Mouse (Mus musculus) midbrain, embryonic 15.5 days (tissue): ENCODE measurements around the gene Crtc1. TPM values are rescaled to one million over a fixed set of nuclear protein-coding genes. Genes with fewer than 3 reads are reported as not detected.

Experiments
- ATAC-seq: fragments of 200-750 bp; cut with Nextera tagmentation; replicated peaks from 2 replicates; pipeline ENCODE4 v1.8.0; 2017; ENCODE audit warnings: moderate TSS enrichment
- H3K27ac ChIP-seq: fragments of 300-500 bp; sonication (generic); 2 replicates; pipeline ENCODE4 v1.5.1; 2015; ENCODE audit warnings: mild to moderate bottlenecking, inconsistent platforms
- H3K27me3 ChIP-seq: fragments of 300-500 bp; sonication (generic); replicated peaks from 2 replicates; pipeline ENCODE4 v1.6.1; 2015; ENCODE audit warnings: inconsistent platforms
- H3K36me3 ChIP-seq: fragments of 300-500 bp; sonication (generic); replicated peaks from 2 replicates; pipeline ENCODE4 v1.6.1; 2015; ENCODE audit warnings: inconsistent platforms
- H3K4me1 ChIP-seq: fragments of 300-500 bp; sonication (generic); 2 replicates; pipeline ENCODE4 v1.6.1; 2015; ENCODE audit warnings: inconsistent platforms
- H3K4me2 ChIP-seq: fragments of 300-500 bp; sonication (generic); 2 replicates; pipeline ENCODE4 v1.6.1; 2015; ENCODE audit warnings: inconsistent platforms, mild to moderate bottlenecking, moderate library complexity
- H3K4me3 ChIP-seq: fragments of 300-500 bp; sonication (generic); 2 replicates; pipeline ENCODE4 v1.5.1; 2015; ENCODE audit warnings: mild to moderate bottlenecking, inconsistent platforms
- H3K9ac ChIP-seq: fragments of 300-500 bp; sonication (generic); 2 replicates; pipeline ENCODE4 v1.6.1; 2015; ENCODE audit warnings: mild to moderate bottlenecking, inconsistent platforms
- H3K9me3 ChIP-seq: fragments of 300-500 bp; sonication (generic); 2 replicates; pipeline ENCODE4 v1.6.1; 2016; ENCODE audit warnings: inconsistent platforms
- WGBS: fragments of 180-500 bp; shearing (Covaris S2); methylation state at CpG from one replicate; pipeline ENCODE4 v1.1.7; 2015; ENCODE audit warnings: mixed read lengths; 5-methylcytosine and 5-hydroxymethylcytosine counted together
- polyA plus RNA-seq: library from polyadenylated mRNA; unstranded; fragments of >200 nt; fragmentation: Nextera tagmentation; extraction: Ambion mirVana; gene quantifications from 2 replicates; pipeline ENCODE4 v1.2.1, GENCODE M21; 2015

Crtc1 gene
- polyA plus RNA-seq, 1 experiment from 2014 or later = 58.7 TPM

- Histone ChIP-seq H3K9me3 (no peaks in the 10 kb centered on the region), H3K27ac (no peak overlapping the region), H3K4me3 (no peak overlapping the region), H3K27me3 (no peaks in the 10 kb centered on the region), H3K4me1 (peaks cover 7% of the 10 kb centered on the region; the same call in 1 of the 2 replicates), H3K9ac (no peak overlapping the region), H3K4me2 (no peak overlapping the region), H3K36me3 (no peaks in the 10 kb centered on the region)
- no peak for ATAC-seq
- WGBS = 82% methylated on average over 9 of the region's 9 CpGs
Observed at GRCm38 (mm10) chr8:70460606-70461005, 21.2 kb upstream of the Crtc1 start.

DNA sequence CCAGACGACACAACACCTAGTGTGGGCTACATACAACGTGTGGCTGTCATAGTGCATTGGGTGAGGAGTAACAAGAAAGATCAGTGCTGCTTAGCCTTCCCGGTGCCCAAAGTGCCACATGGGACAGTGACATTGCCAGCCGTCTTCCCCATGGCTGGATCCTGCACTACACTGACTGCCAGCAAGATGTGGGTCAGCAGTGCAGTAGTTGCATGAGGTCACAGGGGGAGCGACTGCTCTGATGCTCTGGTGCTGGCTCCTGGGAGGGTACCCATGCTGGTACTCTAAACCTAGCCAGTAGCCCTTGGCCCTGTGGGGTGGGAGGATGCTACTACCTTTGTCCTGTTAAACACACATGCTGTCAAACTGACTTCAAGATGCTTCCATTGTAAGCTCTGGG is 20.8 kb upstream of the Crtc1 start:
- Histone ChIP-seq H3K36me3 (no peaks in the 10 kb centered on the region), H3K9ac (no peak overlapping the region), H3K4me2 (no peak overlapping the region), H3K27me3 (no peaks in the 10 kb centered on the region), H3K4me1 (peaks cover 7% of the 10 kb centered on the region; the same call in 1 of the 2 replicates), H3K27ac (no peak overlapping the region), H3K9me3 (no peaks in the 10 kb centered on the region), H3K4me3 (no peak overlapping the region)
- no peak for ATAC-seq
- 92% methylated on average over 5 of the region's 5 CpGs for WGBS

DNA sequence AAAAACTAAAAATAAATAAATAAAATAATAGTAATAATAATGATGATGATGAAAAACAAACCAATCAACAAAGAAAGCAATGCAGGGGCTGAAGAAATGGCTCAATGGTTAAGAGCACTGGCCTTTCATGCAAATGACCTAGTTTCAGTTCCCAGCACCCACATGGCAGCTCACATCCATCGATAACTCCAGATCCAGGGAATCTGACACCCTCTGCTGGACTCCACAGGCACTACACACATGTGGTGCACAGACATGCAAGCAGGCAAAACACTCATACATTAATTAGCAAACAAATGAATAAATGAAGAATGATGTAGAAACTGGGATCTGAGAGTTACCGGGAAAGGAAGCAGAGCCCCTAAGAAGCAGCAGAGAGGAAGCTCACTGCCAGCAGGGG is 20.3 kb upstream of the Crtc1 start:
- Histone ChIP-seq H3K4me3 (no peak overlapping the region), H3K36me3 (no peaks in the 10 kb centered on the region), H3K27ac (no peak overlapping the region), H3K4me2 (no peak overlapping the region), H3K9me3 (no peaks in the 10 kb centered on the region), H3K9ac (no peak overlapping the region), H3K27me3 (no peaks in the 10 kb centered on the region), H3K4me1 (peaks cover 7% of the 10 kb centered on the region; the same call in 1 of the 2 replicates)
- 97% methylated on average over 2 of the region's 2 CpGs for WGBS
- ATAC-seq = no peak

DNA sequence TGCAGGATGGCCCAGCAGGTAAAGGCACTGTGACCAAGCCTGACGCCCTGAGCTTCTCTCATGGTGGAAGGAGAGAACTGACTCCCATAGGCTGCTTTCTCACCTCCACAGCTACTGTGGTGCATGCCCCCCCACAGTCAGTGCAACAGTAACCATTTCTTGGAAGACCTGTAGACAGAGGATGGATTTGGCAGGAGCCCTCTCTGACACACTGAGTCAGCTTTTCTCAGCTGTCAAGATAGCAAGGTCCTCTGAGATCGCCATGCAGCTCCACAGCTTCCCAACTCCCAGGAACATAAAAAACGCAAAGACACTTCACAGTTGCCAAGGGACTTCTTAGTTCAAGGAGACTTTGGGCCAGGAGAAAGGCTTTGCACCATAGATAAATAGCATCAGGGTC is 19.1 kb upstream of the Crtc1 start:
- no peak overlapping the region for H3K9ac ChIP-seq
- no peak overlapping the region for H3K4me3 ChIP-seq
- H3K4me1 ChIP-seq = peaks cover 4% of the 10 kb centered on the region; the same call in 1 of the 2 replicates
- H3K9me3 ChIP-seq = no peaks in the 10 kb centered on the region
- no peaks in the 10 kb centered on the region for H3K36me3 ChIP-seq
- no peak overlapping the region for H3K27ac ChIP-seq
- no peak for ATAC-seq
- no peak overlapping the region for H3K4me2 ChIP-seq
- no peaks in the 10 kb centered on the region for H3K27me3 ChIP-seq
- WGBS = 81% methylated on average over 3 of the region's 3 CpGs

DNA sequence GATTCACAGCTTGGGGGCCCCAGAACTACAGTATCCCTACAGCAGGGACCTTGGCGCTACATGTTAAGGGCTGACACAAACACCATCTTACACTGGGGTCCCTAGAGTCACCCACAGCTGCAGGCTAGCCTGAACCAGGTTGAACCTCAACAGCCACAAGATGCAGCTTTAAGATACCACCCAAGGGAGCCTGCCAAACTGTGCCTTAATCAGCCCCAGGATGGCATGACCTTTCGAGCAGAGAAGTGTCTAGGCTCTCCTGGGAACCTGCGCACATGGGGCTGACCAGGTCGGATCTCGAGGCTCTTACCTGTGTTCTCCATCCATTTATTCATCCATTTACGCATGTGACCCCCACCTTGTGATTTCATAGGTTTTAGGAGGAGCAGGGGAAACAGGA is 18.5 kb upstream of the Crtc1 start:
- no peak overlapping the region for H3K9ac ChIP-seq
- ATAC-seq = no peak
- H3K27me3 ChIP-seq = no peaks in the 10 kb centered on the region
- H3K36me3 ChIP-seq = no peaks in the 10 kb centered on the region
- H3K9me3 ChIP-seq = no peaks in the 10 kb centered on the region
- no peaks in the 10 kb centered on the region for H3K4me1 ChIP-seq
- no peak overlapping the region for H3K27ac ChIP-seq
- 85% methylated on average over 6 of the region's 6 CpGs for WGBS
- H3K4me3 ChIP-seq = no peak overlapping the region
- H3K4me2 ChIP-seq = no peak overlapping the region

GRCm38 (mm10) chr8:70456996-70457395 is 17.6 kb upstream of the Crtc1 start:
- no peak overlapping the region for H3K4me3 ChIP-seq
- no peak for ATAC-seq
- no peaks in the 10 kb centered on the region for H3K36me3 ChIP-seq
- no peak overlapping the region for H3K9ac ChIP-seq
- H3K27ac ChIP-seq = no peak overlapping the region
- no peak overlapping the region for H3K4me2 ChIP-seq
- no peaks in the 10 kb centered on the region for H3K9me3 ChIP-seq
- H3K4me1 ChIP-seq = no peaks in the 10 kb centered on the region
- 95% methylated on average over 1 of the region's 1 CpGs for WGBS
- H3K27me3 ChIP-seq = no peaks in the 10 kb centered on the region

DNA sequence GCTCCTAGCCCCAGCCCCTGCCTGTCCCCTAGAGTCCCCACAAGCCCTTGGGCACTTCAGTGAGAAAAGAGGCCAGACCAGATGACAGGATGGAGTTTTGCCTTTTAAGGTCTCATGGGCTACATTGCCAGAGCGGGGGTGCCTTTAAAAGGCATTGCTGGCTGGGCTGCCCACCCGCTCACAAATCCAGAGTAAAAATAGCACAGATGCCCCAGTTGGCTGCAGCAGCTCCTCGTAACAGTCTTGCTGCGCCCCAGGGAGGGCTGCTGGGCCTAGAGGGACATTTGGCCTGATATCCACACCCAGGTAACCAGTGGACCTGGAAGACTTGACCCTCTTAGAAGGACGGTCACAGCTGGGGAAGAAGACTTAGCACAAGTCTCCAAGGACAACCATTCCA is 14.5 kb upstream of the Crtc1 start:
- WGBS = 89% methylated on average over 5 of the region's 5 CpGs

DNA sequence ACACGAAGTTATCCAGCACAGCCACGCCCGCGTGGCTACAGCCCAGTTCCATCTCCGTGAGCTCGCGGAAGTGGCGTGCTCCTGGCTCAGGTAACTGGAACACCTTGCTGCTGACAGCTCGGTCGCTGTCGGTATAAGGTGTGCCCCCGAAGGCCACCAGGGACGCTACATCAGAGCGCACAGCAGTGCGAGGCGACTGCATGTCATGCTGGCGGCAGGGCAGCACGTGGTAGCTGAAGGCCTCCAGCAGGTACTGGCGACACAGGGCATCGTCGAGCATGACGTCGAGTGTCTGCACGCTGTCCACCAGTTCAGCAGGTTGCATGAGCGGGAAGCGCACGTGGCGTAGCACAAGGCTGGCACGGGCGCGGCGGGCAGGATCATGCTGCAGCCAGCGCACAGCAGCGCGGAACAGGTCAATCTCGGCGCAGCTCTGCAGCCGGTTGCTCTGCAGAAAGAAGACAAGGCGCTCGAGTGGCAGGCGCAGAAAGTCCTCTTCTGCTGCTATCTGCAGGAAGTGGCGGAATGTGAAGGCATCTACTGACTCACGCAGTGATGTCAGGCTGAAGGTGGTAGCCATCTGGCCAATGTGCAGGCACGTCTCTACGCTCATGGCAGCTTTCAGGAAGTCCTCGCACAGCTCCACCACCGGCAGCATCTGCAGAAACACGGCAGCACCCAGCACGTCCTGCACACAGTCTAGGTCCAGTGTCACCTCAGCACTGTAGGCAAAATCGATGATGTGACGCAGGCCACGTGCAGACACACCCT is 13.0 kb upstream of the Crtc1 start:
- H3K27ac ChIP-seq = no peak overlapping the region
- no peak overlapping the region for H3K4me2 ChIP-seq
- H3K9me3 ChIP-seq = no peaks in the 10 kb centered on the region
- WGBS = 65% methylated on average over 52 of the region's 52 CpGs
- H3K9ac ChIP-seq = no peak overlapping the region
- ATAC-seq = no peak
- H3K4me3 ChIP-seq = no peak overlapping the region
- H3K36me3 ChIP-seq = 0 out of 2 replicates have a peak, but pooled peaks cover 7% of the 10 kb centered on the region
- H3K4me1 ChIP-seq = no peaks in the 10 kb centered on the region
- H3K27me3 ChIP-seq = no peaks in the 10 kb centered on the region

More for the DNA sequence above, 14.5 kb upstream of the Crtc1 start:
- Histone ChIP-seq H3K9ac (no peak overlapping the region), H3K4me2 (no peak overlapping the region), H3K27ac (no peak overlapping the region), H3K36me3 (0 out of 2 replicates have a peak, but pooled peaks cover 7% of the 10 kb centered on the region), H3K4me1 (no peaks in the 10 kb centered on the region), H3K9me3 (no peaks in the 10 kb centered on the region), H3K4me3 (no peak overlapping the region), H3K27me3 (no peaks in the 10 kb centered on the region)
- ATAC-seq = no peak

- WGBS = 76% methylated on average over 19 of the region's 19 CpGs
- no peak overlapping the region for H3K27ac ChIP-seq
Observed at GRCm38 (mm10) chr8:70447639-70448420, 8.5 kb upstream of the Crtc1 start.

GRCm38 (mm10) chr8:70445988-70446387 is 6.6 kb upstream of the Crtc1 start:
- Histone ChIP-seq H3K4me1 (no peaks in the 10 kb centered on the region), H3K4me3 (no peak overlapping the region), H3K36me3 (0 out of 2 replicates have a peak, but pooled peaks cover 7% of the 10 kb centered on the region), H3K27ac (no peak overlapping the region), H3K9ac (no peak overlapping the region), H3K9me3 (no peaks in the 10 kb centered on the region), H3K27me3 (peaks cover under 1% of the 10 kb centered on the region; the same call in 1 of the 2 replicates), H3K4me2 (no peak overlapping the region)
- no peak for ATAC-seq
- 71% methylated on average over 1 of the region's 1 CpGs for WGBS

More at GRCm38 (mm10) chr8:70447639-70448420, 8.5 kb upstream of the Crtc1 start:
- no peaks in the 10 kb centered on the region for H3K4me1 ChIP-seq
- H3K27me3 ChIP-seq = no peaks in the 10 kb centered on the region
- H3K4me3 ChIP-seq = no peak overlapping the region
- H3K4me2 ChIP-seq = no peak overlapping the region
- 0 out of 2 replicates have a peak, but pooled peaks cover 7% of the 10 kb centered on the region for H3K36me3 ChIP-seq
- H3K9me3 ChIP-seq = no peaks in the 10 kb centered on the region
- no peak overlapping the region for H3K9ac ChIP-seq
- ATAC-seq = 0 out of 2 replicates have a peak, but pooled peaks have one; percentile 38

DNA sequence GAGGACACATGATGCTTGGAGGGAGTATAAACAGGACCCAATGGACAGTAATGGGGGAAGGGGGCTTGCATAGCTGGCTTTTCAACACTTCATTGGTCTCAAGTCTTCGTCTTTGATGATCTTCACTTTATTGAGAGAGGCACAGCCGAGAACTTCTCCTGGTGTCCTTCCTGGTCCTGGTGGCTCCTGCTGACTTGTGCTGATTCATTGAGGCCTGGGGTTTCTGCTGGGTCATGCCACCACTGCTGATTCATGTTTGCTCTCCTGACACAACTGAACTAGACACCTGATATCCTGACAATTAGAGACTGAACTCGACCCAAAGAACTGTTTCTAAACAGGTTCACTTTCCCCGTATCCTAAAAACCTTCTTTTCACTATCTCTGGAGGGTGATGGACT is 3.9 kb upstream of the Crtc1 start:
- Histone ChIP-seq H3K9me3 (no peaks in the 10 kb centered on the region), H3K4me3 (no peak overlapping the region), H3K4me2 (no peak overlapping the region), H3K9ac (no peak overlapping the region), H3K27me3 (peaks cover 3% of the 10 kb centered on the region; the same call in 1 of the 2 replicates), H3K27ac (no peak overlapping the region), H3K36me3 (no peaks in the 10 kb centered on the region), H3K4me1 (peaks cover 13% of the 10 kb centered on the region)
- ATAC-seq = no peak
- 89% methylated on average over 4 of the region's 4 CpGs for WGBS

GRCm38 (mm10) chr8:70441565-70441964 is 2.2 kb upstream of the Crtc1 start:
- peaks cover 3% of the 10 kb centered on the region; the same call in 1 of the 2 replicates for H3K27me3 ChIP-seq
- no peak overlapping the region for H3K9ac ChIP-seq
- no peak overlapping the region for H3K4me3 ChIP-seq
- H3K4me2 ChIP-seq = no peak overlapping the region
- 74% methylated on average over 3 of the region's 3 CpGs for WGBS
- H3K27ac ChIP-seq = no peak overlapping the region
- no peaks in the 10 kb centered on the region for H3K9me3 ChIP-seq
- no peak for ATAC-seq
- peaks cover 26% of the 10 kb centered on the region for H3K4me1 ChIP-seq
- H3K36me3 ChIP-seq = no peaks in the 10 kb centered on the region
